In genomic region chr11:101602491-101602890, GRCm38 (mm10) we compare ENCODE assay signal across 9 mouse cellular contexts. TPM values are rescaled to one million over a fixed set of nuclear protein-coding genes. Genes with fewer than 3 reads are reported as not detected.
DNase-seq lines count a peak whose midpoint lies in the region; ATAC-seq and TF ChIP-seq lines count a peak whose summit lies in the region.
"Had no signal": no experiment of that assay in that cellular context is flagged by ENCODE, and none has a peak within 500 bp of the region (broad histone marks: within the 10 kb centered on the region; RNA-seq: fewer than 3 reads in every experiment).

No protein-coding gene starts in this region.

- TF ChIP-seq CTCF in intestine, postnatal 0 days (IDR thresholded peaks at IDR 0.05; ENCODE audit: low read depth): no peak

- H3K4me2 ChIP-seq in intestine, postnatal 0 days (replicated peaks; ENCODE audit: low read depth): no peak overlapping the region

- no peaks in the 10 kb centered on the region for H3K36me3 ChIP-seq in heart, embryonic 10.5 days
- H3K36me3 ChIP-seq in intestine, postnatal 0 days (ENCODE audit: control insufficient read depth, insufficient read depth): no peaks in the 10 kb centered on the region

- no peak overlapping the region for H3K27ac ChIP-seq in heart, embryonic 10.5 days
- no peak overlapping the region for H3K27ac ChIP-seq in intestine, postnatal 0 days (ENCODE audit: low read depth, low read length)
- H3K27ac ChIP-seq: macrophage had no signal

- H3K4me1 ChIP-seq in heart, embryonic 10.5 days: no peaks in the 10 kb centered on the region
- no peaks in the 10 kb centered on the region for H3K4me1 ChIP-seq in intestine, postnatal 0 days (replicated peaks; ENCODE audit: control insufficient read depth, insufficient read depth, low read length)

- H3K27me3 ChIP-seq in heart, embryonic 10.5 days (ENCODE audit: insufficient read depth, poor library complexity, severe bottlenecking): 0 out of 2 replicates have a peak, but pooled peaks cover 7% of the 10 kb centered on the region
- 0 out of 2 replicates have a peak, but pooled peaks cover 6% of the 10 kb centered on the region for H3K27me3 ChIP-seq in intestine, postnatal 0 days (replicated peaks; ENCODE audit: control insufficient read depth, insufficient read depth, low read length)

- no peak overlapping the region for H3K4me3 ChIP-seq in heart, embryonic 10.5 days
- H3K4me3 ChIP-seq in intestine, postnatal 0 days (ENCODE audit: low read depth, low read length): no peak overlapping the region

- DNase-seq in heart, embryonic 10.5 days (ENCODE audit: low spot score): peak; percentile 84
- no peak for DNase-seq in heart, postnatal 25 days (ENCODE audit: low spot score)
- DNase-seq in CD8-positive naive resting alpha-beta T cell, adult 2 months (ENCODE audit: low read depth in 2 of 2, low spot score in 2 of 2): peak; percentile 27 to 42
- peak; percentile 90 for DNase-seq in c-Kit-positive CD71-negative TER-119-negative erythroid progenitor cells, embryonic 14.5 days (ENCODE audit: low read depth)
- peak; percentile 86 to 87 for DNase-seq in kidney, postnatal 4 days
- DNase-seq in ovary, postnatal 10 days (ENCODE audit: low spot score): peak; percentile 46
- no peak for DNase-seq in layer of hippocampus, postnatal 36 days

- H3K9ac ChIP-seq in intestine, postnatal 0 days (ENCODE audit: low read depth, low read length): no peak overlapping the region

- no peaks in the 10 kb centered on the region for H3K9me3 ChIP-seq in heart, embryonic 10.5 days
- no peaks in the 10 kb centered on the region for H3K9me3 ChIP-seq in intestine, postnatal 0 days (ENCODE audit: control insufficient read depth)

- ATAC-seq in intestine, postnatal 0 days: no peak

- intact Hi-C loops in heart, postnatal 25 days (cut with DNase I): no loop called here

- WGBS in heart, embryonic 10.5 days: 10% methylated on average over 3 of the region's 3 CpGs
- WGBS in intestine, postnatal 0 days: 7% methylated on average over 3 of the region's 3 CpGs

RNA-seq across cellular contexts. Expression of gene Gm11634, which starts 3.4 kb away (rescaled TPM):
- polyA plus RNA-seq in heart, embryonic 10.5 days (2016; fragmentation: Nextera tagmentation; extraction: Ambion mirVana): not detected in 2 replicates
- not detected for total RNA-seq in heart, postnatal 25 days (2021)
- not detected for total RNA-seq in layer of hippocampus, postnatal 36 days (2021)
- 0.27 and 0.37 TPM in 2 replicates for polyA plus RNA-seq in intestine, postnatal 0 days (2015; fragmentation: Nextera tagmentation; extraction: Ambion mirVana)
- polyA plus RNA-seq: macrophage had no signal

RNA-seq across cellular contexts. Expression of gene Tmem106a, which starts 20.4 kb away (rescaled TPM):
- 2.7 and 3.0 TPM in 2 replicates for polyA plus RNA-seq in heart, embryonic 10.5 days (2016; fragmentation: Nextera tagmentation; extraction: Ambion mirVana)
- 1 to 10 TPM; 3.6 to 3.8 TPM for total RNA-seq in heart, postnatal 25 days (2021)
- 1 to 10 TPM; 1.3 to 2.7 TPM for total RNA-seq in layer of hippocampus, postnatal 36 days (2021)
- 122 and 130 TPM in 2 replicates for polyA plus RNA-seq in intestine, postnatal 0 days (2015; fragmentation: Nextera tagmentation; extraction: Ambion mirVana)

RNA-seq across cellular contexts. Expression of gene Rdm1, which starts 24.5 kb away (rescaled TPM):
- polyA plus RNA-seq in heart, embryonic 10.5 days (2016; fragmentation: Nextera tagmentation; extraction: Ambion mirVana): 24.0 and 26.8 TPM in 2 replicates
- total RNA-seq in heart, postnatal 25 days (2021): 10 to 100 TPM; 39.1 to 39.3 TPM
- total RNA-seq in layer of hippocampus, postnatal 36 days (2021): 1 to 10 TPM; 6.7 to 9.4 TPM
- 13.3 and 15.3 TPM in 2 replicates for polyA plus RNA-seq in intestine, postnatal 0 days (2015; fragmentation: Nextera tagmentation; extraction: Ambion mirVana)

RNA-seq across cellular contexts. Expression of gene Nbr1, which starts 50.5 kb away (rescaled TPM):
- polyA plus RNA-seq in heart, embryonic 10.5 days (2016; fragmentation: Nextera tagmentation; extraction: Ambion mirVana): 54.1 and 64.6 TPM in 2 replicates
- total RNA-seq in heart, postnatal 25 days (2021): 100 to 1,000 TPM in 1 of 2 experiments, 10 to 100 TPM in 1; 89.9 to 101 TPM
- total RNA-seq in layer of hippocampus, postnatal 36 days (2021): 100 to 1,000 TPM; 142 to 194 TPM
- polyA plus RNA-seq in intestine, postnatal 0 days (2015; fragmentation: Nextera tagmentation; extraction: Ambion mirVana): 44.5 and 54.1 TPM in 2 replicates

RNA-seq across cellular contexts. Expression of gene Brca1, which starts 50.7 kb away (rescaled TPM):
- 13.4 and 14.9 TPM in 2 replicates for polyA plus RNA-seq in heart, embryonic 10.5 days (2016; fragmentation: Nextera tagmentation; extraction: Ambion mirVana)
- total RNA-seq in heart, postnatal 25 days (2021): under 1 TPM; 0.45 to 0.81 TPM
- total RNA-seq in layer of hippocampus, postnatal 36 days (2021): 1 to 10 TPM in 1 of 2 experiments, under 1 TPM in 1; 0.96 to 1.6 TPM
- 2.3 and 3.3 TPM in 2 replicates for polyA plus RNA-seq in intestine, postnatal 0 days (2015; fragmentation: Nextera tagmentation; extraction: Ambion mirVana)

Comparison
In these comparisons a context has a peak if more than half of its experiments do, and no peak if none do; other contexts are left out.
1. DNase-seq: peak in heart, embryonic 10.5 days (single experiment), CD8-positive naive resting alpha-beta T cell, adult 2 months (2 of 2), c-Kit-positive CD71-negative TER-119-negative erythroid progenitor cells, embryonic 14.5 days (single experiment), kidney, postnatal 4 days (2 of 2) and ovary, postnatal 10 days (single experiment); none in heart, postnatal 25 days (single experiment) and layer of hippocampus, postnatal 36 days (0 of 2).